Mouse (Mus musculus): ENCODE data around the gene Ptgfrn. TPM values are rescaled to one million over a fixed set of nuclear protein-coding genes. Genes with fewer than 3 reads are reported as not detected.
A peak's percentile ranks its signal among the peaks of the same experiment; 100 is the strongest.

The Ptgfrn gene
- 5.4 and 6.3 TPM in 2 replicates for polyA plus RNA-seq (2016; fragmentation: Nextera tagmentation; extraction: Ambion mirVana)

DNA sequence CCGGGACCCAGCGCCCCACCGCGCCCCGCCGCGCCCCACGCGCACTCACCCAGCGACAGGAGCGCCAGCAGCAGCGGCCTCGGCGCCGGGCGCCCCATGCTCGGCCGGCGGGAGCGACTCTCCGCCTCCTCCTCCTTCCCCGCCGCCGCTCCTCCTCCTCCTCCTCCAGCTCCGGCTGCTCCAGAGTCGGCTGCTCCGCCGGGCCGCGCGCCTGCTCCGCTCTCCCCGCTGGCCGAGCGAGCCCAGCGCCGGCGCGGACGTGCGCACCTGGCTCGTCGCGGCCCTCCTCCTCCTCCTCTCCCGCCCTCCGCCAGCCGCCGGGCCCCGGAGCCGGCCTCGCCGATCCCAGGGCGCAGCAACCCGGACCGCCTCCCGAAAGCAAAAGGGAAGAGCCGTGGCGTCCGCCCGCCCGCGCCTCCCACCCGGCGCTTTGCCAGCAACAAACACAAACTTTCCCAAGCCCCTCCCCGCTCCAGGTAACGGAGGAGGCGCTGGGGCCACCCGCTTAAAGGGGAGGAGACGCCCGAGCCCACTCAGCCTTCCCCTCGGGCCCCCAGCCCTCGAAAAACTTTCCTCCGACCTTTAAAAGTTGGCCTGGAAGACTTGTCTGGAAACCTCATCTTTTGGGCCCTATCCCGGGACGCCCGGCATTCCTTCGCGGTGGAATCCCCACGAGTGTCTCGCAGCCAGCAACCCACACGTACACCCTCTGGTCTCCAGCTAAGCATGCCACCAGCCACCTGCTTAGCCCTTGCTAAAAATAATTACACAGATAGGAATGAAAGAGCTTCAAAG, at the start of gene Ptgfrn:
Gene Ptgfrn, minus strand, starts transcription at position 236 of the 795 bp plus-strand sequence.
- peak; percentile 72 for ATAC-seq (ENCODE audit: insufficient number of reproducible peaks, insufficient read depth, low FRiP score, low TSS enrichment)
- WGBS: under 1% methylated on average over 49 of the region's 81 CpGs
- H3K27ac ChIP-seq: peak within 1 kb of the TSS; percentile 93
- no peaks in the 10 kb centered on the region for H3K27me3 ChIP-seq
- no peaks in the 10 kb centered on the region for H3K9me3 ChIP-seq
- H3K36me3 ChIP-seq: no peaks in the 10 kb centered on the region
- peak within 1 kb of the TSS; percentile 77 for H3K4me3 ChIP-seq
- peaks cover 52% of the 10 kb centered on the region for H3K4me1 ChIP-seq
- H3K4me2 ChIP-seq (replicated peaks): peak within 1 kb of the TSS; percentile 75
- H3K9ac ChIP-seq: peak within 1 kb of the TSS; percentile 96

DNA sequence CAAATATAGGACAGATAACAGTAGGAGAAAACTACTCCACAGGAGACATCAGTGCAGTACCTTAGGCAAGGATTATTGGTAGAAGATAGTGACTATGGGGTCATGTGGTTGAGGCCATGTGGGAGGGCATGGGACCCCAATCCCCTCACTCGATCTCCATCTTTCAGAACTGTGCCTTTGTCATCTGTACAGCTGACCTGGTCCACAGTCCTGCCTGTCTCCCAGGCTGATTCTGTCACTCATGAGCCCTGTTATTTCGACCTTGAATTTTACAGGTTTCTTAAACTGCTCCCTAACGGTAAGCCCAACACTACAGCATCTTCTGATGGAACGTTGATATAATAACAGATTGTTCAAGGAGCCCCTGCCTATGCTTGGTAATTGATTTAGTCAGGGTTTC, 49.6 kb upstream of the Ptgfrn start:
- WGBS: 75% methylated on average over 4 of the region's 4 CpGs
- peaks cover 36% of the 10 kb centered on the region for H3K4me1 ChIP-seq
- H3K4me3 ChIP-seq: no peak overlapping the region
- H3K27ac ChIP-seq: no peak overlapping the region
- no peaks in the 10 kb centered on the region for H3K9me3 ChIP-seq
- no peaks in the 10 kb centered on the region for H3K36me3 ChIP-seq
- ATAC-seq (ENCODE audit: insufficient number of reproducible peaks, insufficient read depth, low FRiP score, low TSS enrichment): no peak
- H3K9ac ChIP-seq: no peak overlapping the region
- no peaks in the 10 kb centered on the region for H3K27me3 ChIP-seq
- H3K4me2 ChIP-seq (replicated peaks): no peak overlapping the region

DNA sequence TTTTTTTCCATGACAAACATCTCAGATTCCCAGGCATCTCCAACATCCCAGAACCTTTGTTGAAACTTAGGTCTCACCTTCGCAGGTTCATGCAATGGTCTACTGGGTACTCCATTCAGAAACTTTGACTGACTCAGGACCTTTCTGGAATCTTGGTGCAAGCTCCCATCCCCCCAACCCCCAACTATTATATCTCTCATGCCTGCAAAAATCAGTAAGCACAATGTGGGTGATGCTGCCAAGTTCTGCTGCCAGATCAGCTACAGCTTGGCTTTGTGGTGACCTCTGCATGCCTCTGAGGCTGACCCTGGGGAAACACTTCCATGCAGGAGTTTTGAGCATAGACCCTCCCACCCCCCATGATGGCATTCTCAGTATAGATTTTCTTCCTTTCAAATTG, 44.0 kb upstream of the Ptgfrn start:
- no peaks in the 10 kb centered on the region for H3K4me1 ChIP-seq
- no peak overlapping the region for H3K9ac ChIP-seq
- H3K4me3 ChIP-seq: no peak overlapping the region
- ATAC-seq (ENCODE audit: insufficient number of reproducible peaks, insufficient read depth, low FRiP score, low TSS enrichment): no peak
- H3K4me2 ChIP-seq (replicated peaks): no peak overlapping the region
- no peaks in the 10 kb centered on the region for H3K27me3 ChIP-seq
- peaks cover 6% of the 10 kb centered on the region; the same call in 1 of the 2 replicates for H3K9me3 ChIP-seq
- WGBS: 90% methylated on average over 1 of the region's 1 CpGs
- no peak overlapping the region for H3K27ac ChIP-seq
- H3K36me3 ChIP-seq: no peaks in the 10 kb centered on the region

DNA sequence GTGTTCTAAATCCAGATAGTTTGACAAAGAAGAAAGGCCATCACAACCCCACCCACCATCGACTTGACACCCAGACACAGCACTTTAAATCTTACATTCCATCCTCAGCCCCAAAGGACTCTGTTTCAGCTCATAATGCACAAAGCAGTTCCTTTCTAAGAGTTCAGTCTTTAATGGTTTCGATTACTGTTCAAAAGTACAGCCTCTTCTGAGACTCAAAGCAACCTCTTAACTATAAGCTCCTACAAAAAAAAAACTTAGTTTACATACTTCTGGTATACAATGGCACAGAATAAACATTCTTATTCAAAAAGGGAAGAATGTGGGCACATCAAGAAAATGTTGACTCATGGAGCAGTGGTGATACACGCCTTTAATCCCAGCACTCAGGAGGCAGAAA, 43.3 kb upstream of the Ptgfrn start:
- Histone ChIP-seq H3K9me3 (peaks cover 6% of the 10 kb centered on the region; the same call in 1 of the 2 replicates), H3K4me2 (replicated peaks) (no peak overlapping the region)
- 76% methylated on average over 3 of the region's 3 CpGs for WGBS

GRCm38 (mm10) chr3:101146126-101146772, 36.2 kb upstream of the Ptgfrn start:
- Histone ChIP-seq H3K27ac (no peak overlapping the region), H3K9me3 (no peaks in the 10 kb centered on the region), H3K27me3 (no peaks in the 10 kb centered on the region), H3K4me3 (no peak overlapping the region), H3K36me3 (no peaks in the 10 kb centered on the region), H3K4me1 (peaks cover 15% of the 10 kb centered on the region), H3K4me2 (replicated peaks) (no peak overlapping the region), H3K9ac (no peak overlapping the region)
- WGBS: 75% methylated on average over 7 of the region's 7 CpGs
- no peak for ATAC-seq (ENCODE audit: insufficient number of reproducible peaks, insufficient read depth, low FRiP score, low TSS enrichment)

More for the DNA sequence above, 43.3 kb upstream of the Ptgfrn start:
- Histone ChIP-seq H3K4me1 (no peaks in the 10 kb centered on the region), H3K9ac (no peak overlapping the region), H3K27ac (no peak overlapping the region), H3K36me3 (no peaks in the 10 kb centered on the region), H3K4me3 (no peak overlapping the region), H3K27me3 (no peaks in the 10 kb centered on the region)
- ATAC-seq (ENCODE audit: insufficient number of reproducible peaks, insufficient read depth, low FRiP score, low TSS enrichment): no peak

- Histone ChIP-seq H3K9me3 (no peaks in the 10 kb centered on the region), H3K4me2 (replicated peaks) (no peak overlapping the region), H3K9ac (no peak overlapping the region), H3K27me3 (no peaks in the 10 kb centered on the region), H3K36me3 (no peaks in the 10 kb centered on the region), H3K27ac (no peak overlapping the region), H3K4me1 (peaks cover 15% of the 10 kb centered on the region), H3K4me3 (no peak overlapping the region)
- ATAC-seq (ENCODE audit: insufficient number of reproducible peaks, insufficient read depth, low FRiP score, low TSS enrichment): no peak
- 42% methylated on average over 10 of the region's 10 CpGs for WGBS
Observed at GRCm38 (mm10) chr3:101145292-101146046, 35.4 kb upstream of the Ptgfrn start.

DNA sequence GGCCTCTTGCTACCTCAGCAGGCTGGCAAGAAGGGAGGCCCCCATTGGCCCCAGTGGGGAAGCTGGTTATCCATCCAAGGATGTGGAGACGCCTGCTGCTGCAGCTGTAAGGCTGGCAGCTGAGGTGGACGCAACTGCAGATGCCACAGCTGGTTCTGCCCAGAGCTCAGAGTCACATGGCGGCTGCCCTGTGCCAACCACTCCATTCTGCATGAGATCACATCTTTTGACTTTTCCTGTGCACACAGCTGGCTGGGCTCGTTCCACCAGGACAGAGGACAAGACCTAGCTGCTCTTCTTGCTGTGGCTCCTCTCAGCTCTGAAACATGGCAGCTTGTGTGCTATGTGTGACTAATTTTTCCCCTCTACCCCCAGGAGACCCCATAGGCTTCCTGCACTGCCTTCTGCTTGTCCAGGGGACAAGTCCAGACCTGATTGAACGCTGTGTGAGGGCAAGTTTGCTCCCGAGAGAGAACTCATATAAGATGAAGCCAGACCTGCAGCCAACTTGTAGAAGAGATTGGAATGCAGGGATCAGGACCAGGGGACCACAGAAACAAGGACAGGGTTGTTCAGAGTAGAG, 34.4 kb upstream of the Ptgfrn start:
- Histone ChIP-seq H3K4me1 (peaks cover 15% of the 10 kb centered on the region), H3K9ac (no peak overlapping the region), H3K36me3 (no peaks in the 10 kb centered on the region), H3K4me2 (replicated peaks) (no peak overlapping the region), H3K27ac (no peak overlapping the region), H3K9me3 (no peaks in the 10 kb centered on the region), H3K27me3 (no peaks in the 10 kb centered on the region), H3K4me3 (no peak overlapping the region)
- WGBS: 55% methylated on average over 6 of the region's 6 CpGs
- ATAC-seq (ENCODE audit: insufficient number of reproducible peaks, insufficient read depth, low FRiP score, low TSS enrichment): peak; percentile 48; the same call in 1 of the 2 replicates

DNA sequence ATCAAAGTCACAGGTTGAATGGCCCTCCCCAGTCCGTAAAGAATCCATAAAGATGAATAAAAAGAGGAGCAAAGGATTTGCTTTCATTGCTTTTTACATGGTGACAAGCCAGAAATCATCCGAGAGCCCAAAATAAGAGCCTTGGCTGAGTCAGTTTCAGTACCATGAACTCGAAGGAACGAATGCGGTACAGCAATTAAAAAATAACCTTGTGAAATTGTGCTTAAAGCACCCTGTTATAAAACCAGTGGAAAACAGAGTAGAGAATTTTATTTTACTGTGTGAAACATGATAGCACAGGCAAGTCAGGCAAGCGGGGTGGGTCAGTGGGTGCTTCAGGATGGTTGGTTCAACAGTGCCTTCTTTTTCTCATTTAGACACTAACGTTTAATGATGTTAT, 33.4 kb upstream of the Ptgfrn start:
- Histone ChIP-seq H3K4me3 (no peak overlapping the region), H3K27me3 (no peaks in the 10 kb centered on the region), H3K9ac (no peak overlapping the region), H3K4me1 (peaks cover 15% of the 10 kb centered on the region), H3K4me2 (replicated peaks) (no peak overlapping the region), H3K27ac (no peak overlapping the region), H3K36me3 (no peaks in the 10 kb centered on the region), H3K9me3 (no peaks in the 10 kb centered on the region)
- ATAC-seq (ENCODE audit: insufficient number of reproducible peaks, insufficient read depth, low FRiP score, low TSS enrichment): no peak
- WGBS: 78% methylated on average over 7 of the region's 7 CpGs

DNA sequence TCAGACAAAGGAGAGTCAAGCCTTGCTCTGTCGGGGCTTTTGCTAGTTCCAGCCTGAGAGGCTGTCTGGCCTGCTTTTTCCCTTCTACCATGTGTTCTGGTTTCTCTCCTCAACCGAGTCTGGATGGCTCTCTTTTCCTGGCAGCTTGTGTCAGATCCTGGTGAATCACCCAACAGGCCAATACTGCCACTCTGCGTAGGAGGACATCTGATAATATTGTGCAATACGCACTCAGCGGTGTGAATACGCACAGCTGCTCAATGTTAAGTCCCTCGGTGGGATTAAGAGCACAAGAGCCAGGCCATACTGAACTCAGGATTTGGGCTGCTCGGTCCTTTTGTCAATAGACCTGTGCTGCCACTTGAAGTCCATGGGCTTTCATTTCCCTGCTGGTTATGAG, 31.8 kb upstream of the Ptgfrn start:
- Histone ChIP-seq H3K4me3 (no peak overlapping the region), H3K27me3 (no peaks in the 10 kb centered on the region), H3K9me3 (no peaks in the 10 kb centered on the region), H3K4me2 (replicated peaks) (no peak overlapping the region), H3K27ac (no peak overlapping the region), H3K4me1 (peaks cover 16% of the 10 kb centered on the region), H3K9ac (no peak overlapping the region), H3K36me3 (no peaks in the 10 kb centered on the region)
- 79% methylated on average over 8 of the region's 8 CpGs for WGBS
- ATAC-seq (ENCODE audit: insufficient number of reproducible peaks, insufficient read depth, low FRiP score, low TSS enrichment): no peak

DNA sequence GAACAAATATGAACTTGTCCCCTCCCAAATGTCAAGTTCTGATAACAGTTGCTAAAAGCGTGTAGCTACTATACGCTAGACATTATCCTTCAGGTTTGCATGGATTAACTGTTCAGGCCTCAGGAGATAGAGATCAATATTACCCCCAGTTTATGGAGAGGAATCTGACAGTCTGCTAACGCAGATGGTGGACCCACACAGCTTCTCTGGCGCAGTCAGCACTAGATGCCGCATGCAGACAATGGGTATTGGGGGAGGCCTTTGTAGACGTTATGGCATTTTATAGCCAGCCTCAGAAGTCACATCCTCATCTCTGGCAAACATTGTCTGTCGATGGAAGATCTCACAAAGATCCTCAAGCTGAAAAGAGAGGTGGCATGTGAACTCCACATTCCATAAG, 29.9 kb upstream of the Ptgfrn start:
- Histone ChIP-seq H3K4me2 (replicated peaks) (no peak overlapping the region), H3K27ac (no peak overlapping the region)

DNA sequence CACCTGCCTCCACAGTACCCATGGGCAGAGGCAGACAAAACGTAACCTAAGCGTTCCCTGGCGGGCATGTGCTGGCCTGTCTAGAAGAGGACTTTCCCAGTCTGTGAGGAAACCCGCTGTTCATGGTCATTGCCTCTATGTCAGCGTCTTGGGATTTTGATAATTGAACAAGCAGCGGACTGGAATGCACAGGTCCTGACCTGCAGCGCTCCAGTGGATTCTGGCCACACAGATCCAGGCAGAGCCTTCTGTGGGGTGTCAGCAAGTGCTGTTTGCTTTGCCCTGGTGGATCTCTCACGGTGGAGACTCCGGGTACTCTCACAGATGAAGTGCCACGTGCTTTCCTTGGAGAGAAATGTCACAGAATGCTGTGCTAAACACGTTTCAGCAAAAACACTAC, 26.4 kb upstream of the Ptgfrn start:
- no peak overlapping the region for H3K9ac ChIP-seq
- H3K27ac ChIP-seq: no peak overlapping the region
- H3K27me3 ChIP-seq: no peaks in the 10 kb centered on the region
- no peak overlapping the region for H3K4me3 ChIP-seq
- no peak overlapping the region for H3K4me2 ChIP-seq (replicated peaks)
- peaks cover 11% of the 10 kb centered on the region for H3K4me1 ChIP-seq
- H3K9me3 ChIP-seq: no peaks in the 10 kb centered on the region
- ATAC-seq (ENCODE audit: insufficient number of reproducible peaks, insufficient read depth, low FRiP score, low TSS enrichment): 0 out of 2 replicates have a peak, but pooled peaks have one; percentile 60
- no peaks in the 10 kb centered on the region for H3K36me3 ChIP-seq
- 19% methylated on average over 11 of the region's 11 CpGs for WGBS

More for the DNA sequence above, 29.9 kb upstream of the Ptgfrn start:
- ATAC-seq (ENCODE audit: insufficient number of reproducible peaks, insufficient read depth, low FRiP score, low TSS enrichment): no peak
- Histone ChIP-seq H3K9ac (no peak overlapping the region), H3K4me1 (peaks cover 15% of the 10 kb centered on the region), H3K27me3 (no peaks in the 10 kb centered on the region), H3K9me3 (no peaks in the 10 kb centered on the region), H3K36me3 (no peaks in the 10 kb centered on the region), H3K4me3 (no peak overlapping the region)
- 89% methylated on average over 7 of the region's 7 CpGs for WGBS
